Mouse (Mus musculus): ENCODE results near the gene Capzb.

Capzb gene

GRCm38 (mm10) chr4:139179731-139180625, 12.7 kb upstream of the Capzb start:
- peak in 1 of 2 experiments; percentile 78 for DNase-seq

DNA sequence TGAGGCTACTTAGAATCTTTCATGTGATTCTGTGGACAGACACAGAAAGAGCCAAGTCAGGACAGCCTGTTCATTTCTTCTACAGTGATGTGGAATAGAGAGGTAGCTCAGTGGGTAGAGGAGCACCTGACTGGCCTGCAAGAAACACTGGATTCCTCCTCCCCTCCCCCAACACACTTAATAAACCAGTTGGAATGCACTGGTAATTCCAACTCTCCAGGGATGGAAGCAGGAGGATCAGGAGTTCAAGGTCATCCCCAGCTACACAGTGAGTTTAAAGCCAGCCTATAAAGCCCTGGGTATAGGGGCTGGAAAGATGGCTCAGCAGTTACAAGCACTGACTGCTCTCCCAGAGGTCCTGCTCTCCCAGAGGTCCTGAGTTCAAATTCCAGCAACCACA, 10.2 kb upstream of the Capzb start:
- no peak for DNase-seq

DNA sequence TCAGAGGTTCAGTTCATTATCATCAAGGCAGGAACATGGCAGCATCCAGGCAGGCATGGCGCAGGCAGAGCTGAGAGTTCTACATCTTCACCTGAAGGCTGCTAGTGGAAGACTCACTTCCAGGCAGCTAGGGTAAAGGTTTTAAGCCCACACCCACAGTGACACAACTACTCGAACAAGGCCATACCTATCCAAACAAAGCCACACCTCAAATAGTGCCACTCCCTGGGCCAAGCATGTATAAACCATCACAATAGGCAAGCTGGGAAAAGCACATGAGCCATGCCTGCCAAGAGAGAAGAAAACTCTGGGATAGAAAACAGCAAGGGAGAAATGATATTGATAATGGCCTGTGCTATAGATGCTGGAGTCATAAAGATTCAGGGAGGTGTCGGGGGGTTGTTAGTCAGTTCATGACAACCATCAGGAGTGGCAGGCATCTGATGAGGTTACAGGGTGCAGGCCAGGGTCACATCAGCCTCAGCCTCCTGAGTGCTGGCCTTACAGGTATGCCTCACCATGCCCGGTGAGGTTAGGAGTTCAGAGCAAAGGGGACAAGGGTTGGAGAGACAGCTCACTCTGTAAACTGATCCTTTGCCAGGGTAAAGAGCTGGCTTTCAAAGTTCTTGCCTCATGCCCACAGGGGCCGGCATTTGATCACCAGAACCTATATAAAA, 6.8 kb upstream of the Capzb start:
- DNase-seq: no peak

- DNase-seq: peak in 1 of 2 experiments; percentile 67
Measured at GRCm38 (mm10) chr4:139187930-139188329, 4.8 kb upstream of the Capzb start.

DNA sequence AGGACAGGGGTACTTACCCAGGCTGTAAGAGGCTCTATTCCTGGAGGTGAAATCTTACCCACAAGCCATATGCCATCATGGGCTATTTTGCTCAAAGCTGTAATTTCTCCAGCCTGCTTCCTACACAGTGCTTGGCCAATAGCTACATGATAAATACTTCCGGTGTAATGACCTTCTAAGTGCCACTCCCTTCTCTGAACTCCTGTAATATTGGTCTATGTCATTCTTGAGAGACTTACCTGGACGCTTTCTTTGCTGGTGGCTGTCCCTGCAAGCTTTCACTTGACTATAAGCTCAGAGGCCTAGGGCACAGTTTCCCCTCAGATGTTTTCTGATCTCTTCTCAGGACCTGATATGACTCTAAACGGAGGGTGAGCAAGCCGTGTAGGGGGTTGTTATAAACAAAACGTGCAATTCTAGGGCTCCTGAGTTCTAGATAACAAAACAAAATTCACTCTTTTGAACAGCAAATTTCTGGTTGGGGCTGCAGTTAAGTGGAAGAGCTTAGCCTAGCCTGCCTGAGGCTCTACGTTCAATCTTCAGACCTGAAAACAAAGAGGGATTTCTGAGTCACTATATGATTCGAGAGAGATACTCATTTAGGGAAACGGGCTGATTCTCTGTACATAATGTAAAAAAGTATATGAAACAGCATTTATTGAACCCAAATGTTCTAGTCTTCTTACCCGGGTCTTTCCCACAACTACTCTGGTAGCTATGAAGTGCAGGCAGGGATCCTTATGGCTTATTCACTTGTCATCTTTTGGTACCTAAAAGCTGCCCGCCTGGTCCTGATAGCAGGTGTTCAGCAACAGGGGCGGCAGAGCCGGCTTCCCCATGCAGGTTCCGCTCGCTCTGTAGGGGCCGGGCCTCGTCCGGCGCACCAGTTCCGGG, 847 bp upstream of the Capzb start:
- no peak for DNase-seq

DNA sequence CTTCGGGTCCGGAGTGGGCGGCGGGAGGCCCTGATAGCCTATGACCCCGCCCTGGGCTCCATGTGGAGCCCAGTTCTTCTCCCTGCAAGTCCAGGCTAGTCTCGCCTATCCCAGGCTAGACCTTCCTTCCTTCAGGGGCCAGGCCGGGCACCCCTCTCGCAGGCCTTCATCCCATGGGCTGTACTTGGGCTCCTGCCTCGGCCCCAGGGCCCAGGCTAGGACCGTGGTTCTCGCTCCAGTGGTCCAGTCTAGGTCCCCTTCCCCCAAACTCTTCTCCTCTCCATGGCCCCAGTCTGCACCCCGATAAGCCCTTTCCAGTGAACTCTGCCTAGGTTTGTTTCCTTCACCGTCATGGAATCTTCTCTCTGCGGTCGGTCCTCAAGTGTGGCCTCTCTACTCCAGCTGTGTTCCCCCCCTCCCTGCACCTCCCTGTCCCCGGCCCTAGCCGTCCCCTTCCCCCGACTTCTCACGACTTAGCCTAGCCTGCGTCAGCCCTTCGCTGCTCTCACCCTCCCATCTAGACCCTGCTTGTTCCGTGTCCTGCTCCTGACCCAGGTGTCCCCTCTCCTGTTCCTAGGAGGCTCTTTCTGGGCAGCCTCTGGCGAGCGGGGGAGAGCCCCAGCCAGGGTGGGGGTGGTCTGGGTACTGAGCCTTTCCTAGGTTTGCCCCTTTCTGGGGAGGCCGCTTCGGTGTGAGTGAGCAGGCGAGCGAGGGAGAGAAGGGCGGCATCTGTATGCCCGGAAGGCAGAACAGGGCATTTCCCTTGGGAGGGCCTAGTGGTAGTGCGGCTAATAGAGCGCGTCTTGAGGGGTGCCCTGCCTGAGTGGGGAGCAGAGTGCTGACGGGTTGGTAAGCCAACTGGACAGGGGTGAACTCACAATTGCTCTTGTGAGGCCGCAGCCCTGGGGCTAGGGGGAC, 736 bp downstream of the Capzb start:
- DNase-seq: peak; percentile 43 to 52

GRCm38 (mm10) chr4:139195101-139195500, 2.4 kb downstream of the Capzb start:
- DNase-seq: no peak

DNA sequence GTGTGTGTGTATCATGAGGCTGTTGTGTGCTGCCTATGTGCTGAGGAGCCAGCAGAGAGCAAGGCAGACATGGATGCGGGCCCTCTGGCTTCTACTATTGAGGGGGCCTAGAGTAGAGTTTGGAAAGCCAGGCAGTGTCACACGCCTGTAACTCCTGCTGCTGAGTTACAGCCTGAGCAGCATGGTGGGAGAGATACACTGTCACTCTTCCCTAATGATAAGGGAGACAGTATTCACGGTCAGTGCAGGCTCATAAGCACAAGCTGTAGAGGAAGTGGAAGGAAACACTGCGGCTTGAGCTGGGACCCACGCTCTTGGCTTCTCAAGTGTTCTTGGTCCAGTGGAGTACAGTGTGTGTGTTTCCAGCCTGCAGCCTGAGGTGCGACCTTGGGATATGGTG, 3.8 kb downstream of the Capzb start:
- no peak for DNase-seq

DNA sequence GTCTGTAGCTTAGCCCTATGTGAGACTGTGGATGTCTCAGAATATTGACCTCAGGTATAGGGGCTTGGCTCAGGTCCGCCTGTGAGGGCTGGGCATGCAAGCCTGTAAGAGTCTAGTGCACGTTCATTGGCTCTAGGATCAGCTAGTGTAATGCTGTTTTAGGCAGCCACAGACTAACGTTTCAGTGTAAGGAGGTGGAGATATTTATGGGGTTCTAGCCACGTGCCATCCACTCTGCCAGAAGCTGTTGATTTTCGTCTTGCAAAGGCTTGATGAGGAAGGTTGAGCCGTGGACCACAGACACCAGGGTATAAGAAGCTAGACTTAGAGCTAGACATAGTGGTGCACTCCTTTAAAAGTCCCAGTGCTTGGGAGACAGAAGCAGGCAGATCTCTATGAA, 4.2 kb downstream of the Capzb start:
- no peak for DNase-seq

GRCm38 (mm10) chr4:139197453-139197852, 4.8 kb downstream of the Capzb start:
- peak in 1 of 2 experiments; percentile 50 for DNase-seq

GRCm38 (mm10) chr4:139198004-139198689, 5.4 kb downstream of the Capzb start:
- peak; percentile 81 to 86 for DNase-seq

DNA sequence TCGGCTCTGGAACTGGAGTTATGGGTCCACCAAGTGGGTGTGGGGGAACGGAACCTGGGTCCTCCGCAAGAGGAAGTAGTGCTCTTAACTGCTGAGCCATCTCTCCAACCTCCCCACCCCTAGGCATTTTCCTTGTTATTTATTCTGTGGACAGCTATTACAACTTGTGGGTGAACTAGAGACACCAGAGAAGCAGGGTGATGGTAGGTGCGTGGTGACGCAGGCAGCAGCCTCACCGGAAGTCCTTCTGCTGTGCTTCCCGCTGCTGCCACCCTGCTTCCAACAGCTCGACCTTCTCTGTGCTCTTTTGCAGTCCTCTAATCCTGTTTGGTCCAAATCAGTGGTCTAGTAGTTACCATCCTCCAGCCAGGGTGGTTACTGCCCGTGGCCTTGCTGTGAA, 6.4 kb downstream of the Capzb start:
- no peak for DNase-seq

DNA sequence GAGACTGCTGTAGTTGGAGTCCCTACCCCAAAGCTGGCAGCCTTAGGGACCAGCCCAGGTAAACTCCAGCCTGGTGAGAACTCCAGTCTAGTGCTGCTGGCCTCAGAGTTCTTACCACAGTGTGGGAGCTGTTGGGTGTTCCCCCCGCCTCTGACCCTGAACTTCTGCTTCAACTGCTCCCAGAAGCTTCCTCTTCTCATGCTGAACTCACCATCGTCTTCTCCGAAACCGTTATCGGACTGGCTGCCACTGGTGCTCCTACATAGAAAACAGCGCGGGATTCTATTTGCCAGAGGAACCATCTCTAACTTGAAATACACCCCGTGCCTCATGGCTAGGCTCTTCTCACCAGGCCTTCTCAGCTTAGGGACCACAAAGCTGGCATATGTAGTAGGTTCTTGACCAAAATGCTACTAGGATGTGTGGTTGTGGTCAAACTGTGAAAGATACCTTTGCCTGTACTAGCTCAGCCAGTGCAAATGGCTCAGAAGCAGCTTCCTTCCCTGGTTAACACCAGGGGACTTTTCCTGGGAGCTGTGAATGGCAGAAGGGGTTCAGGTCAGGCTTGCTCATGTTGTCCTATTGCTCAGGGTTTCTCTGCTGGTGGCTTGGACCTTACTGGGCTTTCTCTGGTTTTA, 7.1 kb downstream of the Capzb start:
- peak; percentile 42 to 51 for DNase-seq

DNA sequence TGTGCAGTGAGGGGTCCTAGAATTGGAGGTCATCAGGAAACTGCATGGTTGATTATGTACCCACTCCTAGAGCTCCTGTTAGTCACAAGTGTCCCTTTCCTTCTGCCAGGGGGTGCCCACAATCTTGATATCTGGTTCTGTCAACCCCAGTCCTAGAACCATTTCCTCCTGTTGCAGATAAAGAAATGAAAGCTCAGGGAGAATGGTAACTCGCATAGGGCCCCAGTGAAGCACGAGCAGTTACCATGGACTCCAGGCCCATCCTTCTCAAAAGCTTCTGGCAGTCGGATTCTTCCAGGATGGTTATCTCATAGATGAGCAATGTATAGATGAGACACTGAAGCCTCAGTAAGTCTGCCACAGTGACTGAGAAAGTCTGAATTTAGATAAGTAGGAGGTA, 8.2 kb downstream of the Capzb start:
- no peak for DNase-seq

DNA sequence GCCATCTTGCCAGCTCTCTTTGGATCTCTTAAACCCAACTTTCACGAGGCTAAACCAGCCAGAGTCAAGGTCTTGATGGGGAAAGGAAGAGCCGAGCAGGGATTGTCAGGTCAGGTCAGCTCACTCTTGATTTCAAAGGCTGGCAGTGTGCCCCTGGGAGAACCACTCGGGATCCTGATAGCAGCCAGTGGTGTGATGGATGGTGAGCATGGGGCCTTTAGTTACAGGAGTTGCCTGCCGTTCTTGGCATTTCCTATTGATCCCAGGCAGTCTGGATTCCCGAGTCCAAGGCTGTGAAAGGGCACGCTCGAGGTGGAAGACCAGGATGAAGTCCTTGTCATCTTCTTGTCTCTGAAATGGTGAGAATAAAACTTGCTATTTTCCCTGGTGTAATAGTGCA, 9.9 kb downstream of the Capzb start:
- DNase-seq: no peak

DNA sequence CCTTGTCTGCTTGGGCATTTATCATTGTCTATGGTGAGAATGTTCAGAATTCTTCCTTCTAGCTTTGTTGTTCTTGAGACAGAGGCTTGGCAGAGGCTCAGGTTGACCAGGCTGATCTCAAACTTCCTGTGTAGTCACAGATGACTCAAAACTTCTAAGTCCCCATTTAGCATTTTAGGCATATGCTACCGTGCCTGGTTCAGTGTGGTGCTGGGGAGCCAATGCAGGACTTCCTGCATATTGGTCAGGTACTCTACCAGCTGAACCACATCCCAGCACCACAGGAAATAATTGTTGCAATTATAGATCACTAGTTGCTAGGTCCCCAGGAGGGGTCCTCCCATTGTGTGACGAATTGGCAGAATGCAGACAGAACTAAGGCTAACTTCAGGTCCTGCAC, 10.7 kb downstream of the Capzb start:
- no peak for DNase-seq

DNA sequence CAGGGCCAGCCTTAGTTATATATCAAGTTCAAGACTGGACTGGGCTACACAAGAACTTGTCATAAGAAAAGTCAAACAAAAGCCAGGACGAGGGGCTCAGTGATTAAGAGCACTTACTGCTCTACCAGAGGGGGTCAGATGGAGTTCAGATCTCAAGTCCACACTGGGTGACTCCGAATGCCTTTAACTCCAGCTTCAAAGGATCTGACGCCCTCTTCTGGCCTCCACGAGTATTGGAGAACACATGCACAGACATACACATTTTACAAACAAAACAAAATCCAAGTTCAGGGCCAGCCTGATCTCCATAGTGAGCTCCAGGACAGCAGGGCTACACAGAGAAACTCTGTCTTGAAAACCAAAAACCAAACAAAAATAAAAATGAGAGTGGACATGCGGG, 13.1 kb downstream of the Capzb start:
- peak in 1 of 2 experiments; percentile 57 for DNase-seq

DNA sequence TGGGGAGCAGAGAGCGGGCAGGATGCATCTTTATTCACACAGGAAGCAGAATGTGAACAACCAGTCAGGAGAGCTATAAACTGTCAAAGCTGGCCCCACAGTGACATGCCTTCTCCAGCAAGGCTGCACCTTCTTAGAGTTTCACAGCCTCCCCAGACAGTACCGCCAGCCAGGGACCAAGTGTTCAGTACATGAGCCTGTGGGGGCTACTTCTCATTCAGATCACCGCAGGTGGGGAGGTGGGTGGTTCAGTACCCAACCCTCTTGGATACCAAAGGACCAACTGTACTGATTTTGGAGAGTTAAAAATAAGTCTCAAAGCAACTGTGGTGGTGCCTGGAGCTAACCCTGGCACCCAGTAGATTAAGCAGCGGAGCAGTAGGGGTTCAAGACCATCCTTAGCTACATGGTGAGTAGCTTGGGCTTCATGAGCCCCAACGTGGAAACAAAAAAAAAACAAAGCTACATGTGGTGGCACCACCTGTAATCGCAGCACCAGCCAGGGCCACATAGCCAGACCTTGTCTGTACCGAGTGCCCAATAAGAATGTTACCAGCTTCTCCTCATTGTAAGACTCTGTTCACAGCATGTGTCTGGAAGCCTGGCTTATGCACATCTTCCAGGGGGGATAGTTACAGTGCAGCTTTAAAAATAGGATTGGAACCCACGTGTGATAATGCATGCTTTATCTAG, 13.8 kb downstream of the Capzb start:
- DNase-seq: no peak

- DNase-seq: peak in 1 of 2 experiments; percentile 48
Measured at GRCm38 (mm10) chr4:139208236-139209129, 15.8 kb downstream of the Capzb start.
